Mouse (Mus musculus): Measurements from ENCODE around the gene Cib2.
"Not testable (repeated sequence)": the region's sequence is repeated elsewhere in the genome, so short reads cannot be mapped to it uniquely, and the experiment has no call there.

The Cib2 gene

GRCm38 (mm10) chr9:54559771-54560471 lies at the start of gene Cib2:
TSS of gene Cib2 (minus strand) at chr9:54560218.
- DNase-seq (ENCODE audit: low read depth, low spot score): peak; percentile 62

DNA sequence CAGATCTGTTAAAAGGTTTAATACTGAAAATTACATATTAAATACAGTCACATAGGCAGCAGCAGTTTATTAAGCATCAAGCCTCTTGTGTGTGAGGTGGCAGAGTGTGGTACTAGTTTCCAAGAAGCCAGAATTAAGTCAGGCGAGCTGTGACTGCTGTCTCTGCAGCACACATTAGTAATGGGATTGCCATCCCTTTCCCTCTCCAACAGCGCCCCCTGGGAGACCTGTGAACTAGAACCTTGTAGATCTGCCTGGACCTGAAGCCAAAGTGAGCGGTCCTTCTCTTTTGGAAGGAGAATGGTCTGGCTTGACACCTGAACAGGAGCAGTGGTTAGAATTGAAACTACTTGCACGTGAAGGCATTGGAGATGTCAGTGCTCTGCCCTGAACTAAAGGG lies 44.9 kb upstream of the Cib2 start:
- DNase-seq (ENCODE audit: low read depth, low spot score): peak; percentile 26

DNA sequence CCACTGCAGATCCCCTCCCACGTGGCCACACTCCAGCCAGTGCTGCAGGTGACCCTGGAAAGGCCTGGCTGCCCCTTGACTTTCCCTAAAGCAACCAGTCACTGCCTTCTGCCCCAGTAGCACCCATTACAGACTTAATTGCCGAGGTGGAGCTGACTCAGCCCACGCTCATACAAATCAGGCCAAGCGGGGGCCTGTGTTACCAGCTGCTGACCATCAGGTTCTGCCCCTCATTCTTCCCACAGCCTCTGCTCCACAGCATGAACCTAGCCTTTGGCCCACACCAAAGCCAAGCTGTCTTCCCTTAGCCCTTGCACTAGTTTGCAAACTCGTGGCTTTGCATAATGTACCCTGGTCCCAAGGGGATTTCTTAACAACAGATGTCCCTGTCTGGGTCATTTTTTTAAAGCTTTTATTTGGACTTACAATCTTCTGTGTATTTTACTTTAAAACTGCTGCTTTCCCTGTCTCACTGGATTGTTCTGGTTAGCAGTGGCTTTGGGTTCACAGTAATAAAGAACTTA lies 44.2 kb upstream of the Cib2 start:
- DNase-seq (ENCODE audit: low read depth, low spot score): no peak

DNA sequence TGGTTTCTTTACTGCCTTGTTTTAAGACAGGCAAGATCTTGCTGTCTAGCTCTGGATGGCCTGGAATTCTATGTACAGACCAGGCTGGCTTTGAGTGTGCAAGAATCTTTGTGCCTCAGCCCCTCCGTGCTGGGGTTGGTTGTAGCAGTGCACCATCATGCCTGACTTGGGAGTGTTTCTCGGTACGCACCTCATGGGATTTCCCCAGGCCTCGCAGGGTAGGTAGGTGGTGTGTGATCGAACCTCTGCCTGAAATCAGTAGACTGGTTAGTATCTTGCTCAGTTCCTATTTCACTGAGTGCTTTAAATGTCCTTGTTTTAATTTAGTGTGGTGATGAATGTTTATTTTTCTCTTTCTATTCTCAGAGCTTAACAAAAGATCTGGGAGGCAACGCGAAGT lies 42.9 kb upstream of the Cib2 start:
- DNase-seq (ENCODE audit: low read depth, low spot score): no peak

DNA sequence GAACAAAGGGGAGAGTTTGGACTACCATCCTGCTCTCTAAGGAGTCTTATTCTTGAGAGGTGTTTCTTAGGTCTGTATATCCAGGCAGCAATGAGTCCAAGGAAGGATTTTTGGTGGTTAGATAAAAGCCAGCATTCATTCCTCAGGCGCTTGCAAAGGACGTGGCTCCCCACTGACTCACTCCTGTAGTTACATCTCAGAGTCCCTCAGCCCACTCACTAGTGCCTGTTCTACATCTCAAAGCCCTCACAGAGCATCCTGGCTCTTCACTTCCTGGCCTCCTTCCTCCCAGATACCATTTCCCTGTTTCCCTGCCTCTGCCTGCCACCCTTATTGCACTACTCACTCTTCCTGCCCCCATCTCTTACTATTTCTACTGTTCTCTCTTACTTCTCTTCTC lies 42.4 kb upstream of the Cib2 start:
- no peak for DNase-seq (ENCODE audit: low read depth, low spot score)

- no peak for DNase-seq (ENCODE audit: low read depth, low spot score)
These were observed 36.9 kb upstream of the Cib2 start for GRCm38 (mm10) chr9:54596752-54597465.

DNA sequence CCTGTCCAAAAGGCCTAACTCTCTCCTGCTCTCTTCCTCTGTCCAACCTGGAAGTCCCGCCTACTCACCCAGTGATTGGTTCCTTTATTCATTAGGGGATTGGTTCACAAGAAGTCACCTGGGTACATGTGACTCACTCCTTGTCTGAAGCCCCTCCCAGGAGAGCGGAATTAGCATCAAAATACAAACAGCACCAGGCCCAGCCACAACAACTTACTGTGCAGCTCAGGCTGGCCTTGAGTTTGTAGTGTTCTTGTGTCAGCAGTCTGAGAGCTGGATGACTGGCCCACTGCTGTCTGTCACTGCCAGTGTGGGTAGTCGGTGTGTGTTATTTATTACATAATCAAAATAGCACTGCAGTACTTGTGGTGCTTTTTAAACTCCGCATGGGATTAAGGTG lies 33.6 kb upstream of the Cib2 start:
- DNase-seq (ENCODE audit: low read depth, low spot score): not testable (repeated sequence)

DNA sequence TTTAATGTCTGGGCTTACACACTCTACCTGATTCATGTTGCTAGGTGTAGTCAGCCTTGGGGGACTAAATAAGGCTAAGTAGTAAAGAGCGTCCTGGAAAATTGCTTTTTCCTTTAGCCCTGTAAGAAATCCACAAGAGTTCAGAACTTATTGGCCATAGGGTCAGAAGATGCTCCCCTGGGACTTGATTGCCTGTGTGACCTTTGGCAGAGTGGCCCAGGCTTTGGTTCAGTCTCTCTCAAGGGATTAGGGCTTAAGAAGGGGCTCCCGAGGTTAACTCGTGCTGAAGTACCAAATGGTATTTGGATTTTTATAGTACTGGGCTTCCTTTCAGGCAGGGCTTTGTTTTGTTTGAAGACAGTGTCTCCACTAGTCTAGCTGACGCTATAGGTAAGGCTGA lies 27.8 kb upstream of the Cib2 start:
- DNase-seq (ENCODE audit: low read depth, low spot score): no peak

DNA sequence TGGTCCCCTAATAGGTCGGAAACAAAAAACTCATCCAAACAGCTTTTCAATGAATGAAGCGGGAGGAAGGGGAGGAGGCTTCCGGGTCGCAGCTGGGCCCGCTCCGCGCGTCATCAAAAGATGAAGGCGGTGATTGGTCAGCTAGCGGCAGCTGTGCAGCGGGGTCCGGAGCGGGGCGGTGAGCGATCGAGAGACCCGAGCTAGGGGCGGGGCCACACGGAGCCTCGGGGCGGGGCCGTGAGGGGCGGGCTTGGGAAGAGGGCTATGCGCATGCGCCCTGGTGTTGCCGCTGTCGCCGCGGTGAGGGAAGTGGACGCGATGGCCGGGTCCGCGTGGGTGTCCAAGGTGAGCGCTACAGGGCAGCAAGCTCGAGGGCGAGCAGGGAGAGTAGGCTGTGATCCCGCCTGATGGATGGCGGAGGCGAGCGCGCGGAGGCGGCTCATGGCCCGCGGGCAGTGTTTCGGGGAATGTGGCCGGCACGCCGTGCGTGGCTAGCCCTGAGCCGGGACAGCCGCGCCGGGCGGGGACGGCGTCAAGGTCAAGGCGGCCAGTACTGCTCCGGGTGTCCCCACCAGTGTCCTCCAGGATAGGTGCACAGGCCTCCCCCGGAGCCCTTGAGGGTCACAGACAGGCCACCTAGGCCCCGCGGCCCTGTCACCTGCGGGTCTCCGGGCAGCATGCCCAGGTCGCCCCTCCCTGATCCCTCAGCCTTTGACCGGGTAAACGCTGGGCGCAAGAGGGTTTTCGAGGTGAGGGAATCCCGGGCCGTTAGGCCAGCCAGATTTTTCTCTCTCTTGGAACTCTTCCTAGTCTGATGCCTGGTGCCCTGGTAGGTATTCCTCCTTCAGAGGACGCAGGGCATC lies 26.4 kb upstream of the Cib2 start, which contains the start of gene Idh3a:
Gene Idh3a, plus strand, starts transcription at position 136 of the 863 bp plus-strand sequence.
- DNase-seq (ENCODE audit: low read depth, low spot score): peak; percentile 97

- DNase-seq (ENCODE audit: low read depth, low spot score): no peak
These were observed 25.8 kb upstream of the Cib2 start for GRCm38 (mm10) chr9:54585839-54586198.

DNA sequence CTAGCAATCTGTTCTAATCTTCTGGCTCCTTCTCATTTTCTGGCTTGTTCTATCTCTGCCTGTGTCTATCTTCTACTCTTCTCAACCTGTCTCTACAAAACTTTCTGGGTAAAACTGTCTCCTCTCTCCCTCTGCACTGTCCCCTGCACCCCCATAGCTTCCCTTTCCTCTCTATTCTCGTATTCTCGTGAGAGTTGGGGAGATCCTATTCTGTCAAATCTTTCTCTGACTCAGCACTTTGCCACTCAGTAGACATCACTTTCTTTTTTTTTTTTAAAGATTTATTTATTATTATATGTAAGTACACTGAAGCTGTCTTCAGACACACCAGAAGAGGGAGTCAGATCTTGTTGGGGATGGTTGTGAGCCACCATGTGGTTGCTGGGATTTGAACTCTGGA lies 24.1 kb upstream of the Cib2 start:
- not testable (repeated sequence) for DNase-seq (ENCODE audit: low read depth, low spot score)

GRCm38 (mm10) chr9:54583712-54584111 lies 23.7 kb upstream of the Cib2 start:
- DNase-seq (ENCODE audit: low read depth, low spot score): no peak

- no peak for DNase-seq (ENCODE audit: low read depth, low spot score)
These were observed 11.3 kb upstream of the Cib2 start for GRCm38 (mm10) chr9:54571130-54571839.

DNA sequence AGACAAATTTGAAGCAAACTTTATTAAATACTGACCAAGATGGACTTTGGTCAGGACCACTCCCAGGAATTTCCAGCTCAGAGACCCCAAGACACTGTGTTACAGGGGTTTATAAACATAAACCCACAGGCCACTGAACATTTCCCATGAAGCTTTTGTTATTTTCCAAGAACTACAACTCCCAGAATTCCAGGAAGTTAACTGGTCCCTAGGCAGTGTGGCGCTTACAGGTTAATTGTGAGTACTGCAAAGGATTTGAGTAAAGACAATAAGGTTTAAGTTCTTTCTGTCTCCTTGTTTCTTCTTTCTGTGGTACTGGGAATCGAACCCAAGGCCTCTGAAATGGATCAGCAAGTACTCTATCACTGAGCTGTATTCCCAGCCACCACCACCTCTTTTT lies 8.7 kb upstream of the Cib2 start:
- no peak for DNase-seq (ENCODE audit: low read depth, low spot score)

DNA sequence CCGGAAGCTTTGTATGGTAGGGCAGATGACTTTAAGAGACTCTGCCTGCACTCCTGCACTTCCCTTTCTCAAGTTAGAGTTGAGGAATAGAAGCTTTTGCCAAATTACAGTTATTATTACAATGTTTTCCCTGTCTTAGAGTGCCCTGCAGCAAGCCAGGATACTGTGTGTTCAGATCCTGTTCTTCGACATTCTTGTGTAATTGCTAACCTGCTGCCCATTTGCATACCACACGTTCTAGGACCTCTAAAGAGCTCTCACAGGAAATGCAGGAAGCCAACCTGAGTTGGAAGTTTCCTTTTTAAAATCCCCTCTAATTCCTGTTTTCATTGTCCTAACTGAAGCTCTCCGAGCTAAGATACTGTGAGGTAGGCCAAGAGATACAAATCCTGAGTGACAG lies 6.9 kb upstream of the Cib2 start:
- no peak for DNase-seq (ENCODE audit: low read depth, low spot score)

GRCm38 (mm10) chr9:54560831-54561601 lies 998 bp upstream of the Cib2 start:
- no peak for DNase-seq (ENCODE audit: low read depth, low spot score)

DNA sequence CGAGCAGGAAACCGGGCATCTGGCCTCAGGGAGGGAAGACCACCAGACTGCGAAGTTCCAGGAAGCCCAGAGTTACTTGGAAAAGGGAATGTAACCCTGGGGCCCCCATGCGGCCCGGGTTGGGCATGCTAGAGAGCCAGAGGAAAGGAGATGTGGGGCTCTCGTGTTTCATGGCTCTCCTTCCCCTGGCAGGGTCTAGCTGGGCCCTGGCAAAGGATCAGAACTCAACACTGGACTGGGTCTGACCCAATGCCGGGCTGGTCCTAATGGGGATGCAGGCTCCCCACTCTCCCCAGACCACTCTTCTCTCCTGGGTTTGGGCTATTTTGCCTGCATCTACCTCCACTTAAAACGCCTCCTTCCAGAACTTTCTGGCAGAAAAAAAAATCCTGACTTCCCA lies 1.3 kb downstream of the Cib2 start:
- DNase-seq (ENCODE audit: low read depth, low spot score): no peak

DNA sequence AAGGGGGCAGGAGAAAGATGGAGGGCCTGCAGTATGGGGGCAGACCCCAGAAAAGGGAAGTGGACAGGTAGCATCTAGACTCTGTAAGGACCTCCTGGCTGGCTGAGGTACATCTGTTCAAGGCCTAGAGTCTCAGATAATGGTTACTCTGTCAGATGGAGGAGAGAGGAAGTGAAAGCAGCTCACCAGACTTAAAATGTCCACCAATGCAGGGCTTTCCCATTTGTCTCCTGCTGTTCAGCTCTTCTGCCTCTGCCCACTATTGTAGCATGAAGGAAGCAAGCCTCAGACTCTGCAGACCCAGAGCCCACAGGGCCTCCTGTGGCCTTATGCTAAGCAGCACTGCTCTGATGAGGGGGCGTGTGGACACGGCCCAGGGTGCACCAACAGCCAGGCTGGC lies 5.0 kb downstream of the Cib2 start:
- DNase-seq (ENCODE audit: low read depth, low spot score): no peak

- peak; percentile 21 for DNase-seq (ENCODE audit: low read depth, low spot score)
These were observed 7.6 kb downstream of the Cib2 start for GRCm38 (mm10) chr9:54552409-54552808.

DNA sequence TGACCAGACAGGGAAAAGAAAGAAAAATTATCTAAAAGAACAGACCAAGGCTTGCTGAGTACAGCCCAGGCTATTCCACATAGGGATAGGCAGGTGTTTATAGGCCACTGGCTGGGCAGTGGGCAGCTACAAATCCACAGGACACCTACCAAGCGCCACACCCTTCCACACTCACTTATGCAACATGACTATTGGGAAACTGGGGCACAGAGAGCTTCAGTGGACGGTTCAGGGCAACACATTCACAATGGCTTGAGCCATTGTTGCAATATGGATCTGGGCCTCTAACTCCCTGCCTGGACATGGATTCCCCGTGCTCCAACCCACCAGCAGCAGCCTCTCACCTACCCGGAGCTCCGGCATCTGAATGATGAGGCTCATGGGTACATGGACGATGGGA lies 10.6 kb downstream of the Cib2 start:
- no peak for DNase-seq (ENCODE audit: low read depth, low spot score)

DNA sequence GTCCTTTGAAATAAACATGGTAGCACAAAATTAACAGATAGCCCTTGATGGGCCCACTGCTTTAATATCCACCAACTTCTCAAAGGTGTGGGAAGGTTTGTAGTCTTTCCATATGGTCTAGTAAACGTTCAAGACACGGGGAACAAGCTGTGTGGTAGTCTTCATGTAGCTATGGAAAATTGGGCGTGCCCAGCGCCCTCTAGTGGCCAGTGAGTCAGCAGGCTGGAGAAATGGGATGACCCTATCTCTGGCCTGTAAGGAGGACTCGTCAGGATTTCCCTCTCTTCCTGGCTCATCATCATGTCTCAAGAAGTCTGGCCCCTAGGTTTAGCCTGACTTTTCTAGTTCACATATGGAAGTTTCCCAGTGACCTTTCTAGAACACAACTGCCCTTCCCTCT lies 12.5 kb downstream of the Cib2 start:
- peak; percentile 44 for DNase-seq (ENCODE audit: low read depth, low spot score)
